Mouse (Mus musculus) gastrocnemius, adult 2 months (tissue): Measurements from ENCODE around the gene Nav1. TPM values are rescaled to one million over a fixed set of nuclear protein-coding genes. Genes with fewer than 3 reads are reported as not detected.

Experiments
- DNase-seq: peaks from one replicate; pipeline ENCODE4 v3.0.0; 2022
- H3K27ac ChIP-seq: fragments of 200-600 bp; 2 replicates; pipeline ENCODE4 v1.8.1; 2022; ENCODE audit warnings: mild to moderate bottlenecking
- H3K4me3 ChIP-seq: fragments of 200-600 bp; 2 replicates; pipeline ENCODE4 v1.8.1; 2022; ENCODE audit warnings: mild to moderate bottlenecking, moderate library complexity
- CTCF ChIP-seq: fragments of 200-600 bp; IDR thresholded peaks from 2 replicates; pipeline ENCODE4 v1.8.1; 2022; ENCODE audit warnings: antibody characterized with exemption, mild to moderate bottlenecking, moderate library complexity
- intact Hi-C: fragments of 180-260 bp; cut with DNase I; formaldehyde crosslinking; loops from one replicate; pipeline ENCODE4 v1.15.1; 2025
- total RNA-seq, 2 experiments: library from RNA; stranded (reverse); gene quantifications; 2 replicates each; pipeline ENCODE4 v1.2.3; 2021

Gene Nav1
- total RNA-seq, 2 experiments from 2014 or later, result 9.7 to 11.5 TPM

GRCm38 (mm10) chr1:135474861-135475570 lies 132.1 kb downstream of the Nav1 start:
- Histone ChIP-seq H3K4me3 (no peak overlapping the region), H3K27ac (peak overlapping the region; percentile 59)
- intact Hi-C loops, result no loop called here
- peak; percentile 41 for DNase-seq
- no peak for TF ChIP-seq CTCF

- DNase-seq, result no peak
- no peak overlapping the region for H3K27ac ChIP-seq
- no peak overlapping the region for H3K4me3 ChIP-seq
- no peak for TF ChIP-seq CTCF
- intact Hi-C loops, result no loop called here
Measured at GRCm38 (mm10) chr1:135472536-135472935, 134.6 kb downstream of the Nav1 start.

GRCm38 (mm10) chr1:135471742-135472141 lies 135.4 kb downstream of the Nav1 start:
- H3K4me3 ChIP-seq, result no peak overlapping the region
- no peak for DNase-seq
- intact Hi-C loops, result no loop called here
- no peak overlapping the region for H3K27ac ChIP-seq
- TF ChIP-seq CTCF, result no peak

- intact Hi-C loops, result no loop called here
- no peak for TF ChIP-seq CTCF
Measured at GRCm38 (mm10) chr1:135470546-135470945, 136.5 kb downstream of the Nav1 start.

GRCm38 (mm10) chr1:135467462-135467861 lies 139.6 kb downstream of the Nav1 start:
- TF ChIP-seq CTCF, result no peak
- DNase-seq, result no peak
- intact Hi-C loops, result loop anchor here (10.0 kb wide), 1 partner anchor 237 kb away; no protein-coding TSS in a partner anchor
- Histone ChIP-seq H3K27ac (peak overlapping the region; percentile 54), H3K4me3 (no peak overlapping the region)

More at GRCm38 (mm10) chr1:135470546-135470945, 136.5 kb downstream of the Nav1 start:
- no peak overlapping the region for H3K27ac ChIP-seq
- no peak for DNase-seq
- no peak overlapping the region for H3K4me3 ChIP-seq

GRCm38 (mm10) chr1:135466935-135467334 lies 140.2 kb downstream of the Nav1 start:
- intact Hi-C loops, result loop anchor here (10.0 kb wide), 1 partner anchor 238 kb away; no protein-coding TSS in a partner anchor
- H3K4me3 ChIP-seq, result no peak overlapping the region
- peak; percentile 64 for DNase-seq
- peak overlapping the region; percentile 54 for H3K27ac ChIP-seq
- no peak for TF ChIP-seq CTCF

GRCm38 (mm10) chr1:135465734-135466133 lies 141.4 kb downstream of the Nav1 start:
- no peak for TF ChIP-seq CTCF
- H3K4me3 ChIP-seq, result no peak overlapping the region
- no peak for DNase-seq
- H3K27ac ChIP-seq, result no peak overlapping the region
- intact Hi-C loops, result loop anchor here (10.0 kb wide), 1 partner anchor 239 kb away; no protein-coding TSS in a partner anchor

GRCm38 (mm10) chr1:135462736-135463135 lies 144.4 kb downstream of the Nav1 start:
- Histone ChIP-seq H3K27ac (peak overlapping the region; percentile 43; the same call in 1 of the 2 replicates), H3K4me3 (no peak overlapping the region)
- intact Hi-C loops, result loop anchor here (10.0 kb wide), 1 partner anchor 242 kb away; no protein-coding TSS in a partner anchor
- TF ChIP-seq CTCF, result no peak
- DNase-seq, result no peak

GRCm38 (mm10) chr1:135462304-135462703 lies 144.8 kb downstream of the Nav1 start:
- peak; percentile 42 for DNase-seq
- intact Hi-C loops, result loop anchor here (10.0 kb wide), 1 partner anchor 242 kb away; no protein-coding TSS in a partner anchor
- Histone ChIP-seq H3K27ac (peak overlapping the region; percentile 43; the same call in 1 of the 2 replicates), H3K4me3 (no peak overlapping the region)
- TF ChIP-seq CTCF, result no peak

GRCm38 (mm10) chr1:135461097-135461730 lies 145.9 kb downstream of the Nav1 start:
- intact Hi-C loops, result loop anchor here (1.0 to 10.0 kb wide), 3 partner anchors 79 to 244 kb away; no protein-coding TSS in a partner anchor
- peak; percentile 79 for DNase-seq
- no peak overlapping the region for H3K4me3 ChIP-seq
- peak; percentile 73 for TF ChIP-seq CTCF
- 0 out of 2 replicates have a peak overlapping the region, but pooled peaks have one; percentile 8 for H3K27ac ChIP-seq

- DNase-seq, result no peak
- Histone ChIP-seq H3K4me3 (no peak overlapping the region), H3K27ac (no peak overlapping the region)
- TF ChIP-seq CTCF, result no peak
- intact Hi-C loops, result loop anchor here (10.0 kb wide), 1 partner anchor 244 kb away; no protein-coding TSS in a partner anchor
Measured at GRCm38 (mm10) chr1:135460521-135460920, 146.6 kb downstream of the Nav1 start.

GRCm38 (mm10) chr1:135457860-135458259 lies 149.2 kb downstream of the Nav1 start:
- H3K4me3 ChIP-seq, result no peak overlapping the region
- no peak for TF ChIP-seq CTCF
- DNase-seq, result no peak
- intact Hi-C loops, result no loop called here
- no peak overlapping the region for H3K27ac ChIP-seq

- intact Hi-C loops, result no loop called here
- Histone ChIP-seq H3K4me3 (no peak overlapping the region), H3K27ac (no peak overlapping the region)
- TF ChIP-seq CTCF, result peak; percentile 59
- peak; percentile 38 for DNase-seq
Measured at GRCm38 (mm10) chr1:135452259-135452658, 154.8 kb downstream of the Nav1 start.
